Mouse (Mus musculus): ENCODE measurements at regions not wholly inside any gene's neighbourhood (a gene's known extent, or its start where the extent isn't known, plus 50 kb on each side); places are given as distances from the start of the nearest gene placed in this dataset.
A peak's percentile ranks its signal among the peaks of the same experiment; 100 is the strongest.

- Histone ChIP-seq H3K4me3 (peak overlapping the region; percentile 53), H3K9me3 (no peaks in the 10 kb centered on the region), H3K36me3 (replicated peaks) (no peaks in the 10 kb centered on the region), H3K27me3 (replicated peaks; ENCODE audit: low read depth, poor library complexity, severe bottlenecking) (peaks cover 11% of the 10 kb centered on the region), H3K4me1 (no peaks in the 10 kb centered on the region), H3K27ac (replicated peaks) (peak overlapping the region; percentile 75)
- DNase-seq (ENCODE audit: low spot score) = peak; percentile 78
- 24% methylated on average over 19 of the region's 19 CpGs for WGBS
These were observed 295.0 kb upstream of the Prkd1 start for GRCm38 (mm10) chr12:50943741-50944521.

DNA sequence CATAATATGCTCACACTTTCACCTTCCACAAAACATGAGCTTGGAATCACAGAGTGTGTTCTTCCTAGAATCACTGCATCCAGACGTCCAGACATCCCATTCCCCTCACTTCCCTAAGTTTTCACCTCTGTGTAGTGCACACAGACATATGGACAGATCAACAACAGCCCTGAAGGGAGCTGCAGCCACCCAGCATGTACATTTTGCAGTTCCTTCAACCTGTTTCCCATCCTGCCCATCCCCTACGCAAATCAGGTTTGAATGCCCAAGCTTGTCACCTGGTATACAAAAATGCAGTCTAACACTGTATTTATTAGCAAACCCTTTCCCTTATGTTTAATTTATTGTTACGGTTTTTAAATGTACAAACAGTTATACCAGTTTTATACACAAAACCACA, 294.4 kb upstream of the Prkd1 start:
- peaks cover 11% of the 10 kb centered on the region for H3K27me3 ChIP-seq (replicated peaks; ENCODE audit: low read depth, poor library complexity, severe bottlenecking)
- no peak overlapping the region for H3K4me3 ChIP-seq
- DNase-seq (ENCODE audit: low spot score) = no peak
- 52% methylated on average over 3 of the region's 3 CpGs for WGBS
- H3K4me1 ChIP-seq = no peaks in the 10 kb centered on the region
- no peak overlapping the region for H3K27ac ChIP-seq (replicated peaks)
- no peaks in the 10 kb centered on the region for H3K9me3 ChIP-seq
- no peaks in the 10 kb centered on the region for H3K36me3 ChIP-seq (replicated peaks)

DNA sequence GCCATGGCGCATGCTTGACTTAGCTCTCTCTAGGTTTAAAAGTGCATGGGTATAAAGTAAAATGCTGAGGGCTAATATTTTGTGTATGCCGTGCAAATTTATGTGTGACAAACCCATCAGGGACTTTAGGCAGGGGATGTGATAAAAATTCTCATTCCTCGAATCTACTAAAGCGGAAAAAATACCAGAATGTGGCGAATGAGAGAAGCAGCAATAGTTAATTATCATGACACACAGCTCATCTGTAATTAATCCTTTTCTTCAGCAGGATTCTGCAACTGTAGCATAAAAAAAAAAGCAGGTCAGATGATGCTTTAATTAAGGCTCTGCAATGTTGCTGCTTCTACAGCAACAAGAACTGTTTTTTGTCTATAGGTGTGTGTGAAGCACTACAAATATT, 286.6 kb upstream of the Prkd1 start:
- Histone ChIP-seq H3K27ac (replicated peaks) (no peak overlapping the region), H3K4me1 (no peaks in the 10 kb centered on the region), H3K4me3 (no peak overlapping the region), H3K9me3 (no peaks in the 10 kb centered on the region), H3K36me3 (replicated peaks) (no peaks in the 10 kb centered on the region), H3K27me3 (replicated peaks; ENCODE audit: low read depth, poor library complexity, severe bottlenecking) (no peaks in the 10 kb centered on the region)
- DNase-seq (ENCODE audit: low spot score) = no peak
- WGBS = 92% methylated on average over 5 of the region's 5 CpGs

DNA sequence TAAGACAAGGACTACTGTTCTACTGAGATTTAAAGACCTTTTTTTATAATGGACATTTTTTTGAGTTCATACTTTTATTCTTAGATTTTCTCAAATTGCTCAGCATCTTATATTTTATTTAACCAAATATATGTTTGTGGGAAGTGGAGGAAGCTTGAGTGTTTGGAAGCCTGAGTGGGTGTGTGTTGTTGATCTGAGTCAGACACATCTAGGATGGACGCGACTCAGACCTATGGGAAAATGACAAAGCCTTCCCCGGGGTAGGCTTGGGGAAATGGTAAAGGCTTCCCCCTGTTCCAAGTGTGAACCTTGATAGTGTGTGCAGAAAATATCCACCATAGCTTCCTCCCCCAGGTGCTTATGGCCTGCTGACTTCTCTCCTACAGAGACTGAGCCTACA, 283.6 kb upstream of the Prkd1 start:
- DNase-seq (ENCODE audit: low spot score) = no peak
- H3K4me1 ChIP-seq = no peaks in the 10 kb centered on the region
- no peaks in the 10 kb centered on the region for H3K9me3 ChIP-seq
- no peaks in the 10 kb centered on the region for H3K36me3 ChIP-seq (replicated peaks)
- H3K27ac ChIP-seq (replicated peaks) = no peak overlapping the region
- H3K4me3 ChIP-seq = no peak overlapping the region
- 93% methylated on average over 3 of the region's 3 CpGs for WGBS
- H3K27me3 ChIP-seq (replicated peaks; ENCODE audit: low read depth, poor library complexity, severe bottlenecking) = no peaks in the 10 kb centered on the region

DNA sequence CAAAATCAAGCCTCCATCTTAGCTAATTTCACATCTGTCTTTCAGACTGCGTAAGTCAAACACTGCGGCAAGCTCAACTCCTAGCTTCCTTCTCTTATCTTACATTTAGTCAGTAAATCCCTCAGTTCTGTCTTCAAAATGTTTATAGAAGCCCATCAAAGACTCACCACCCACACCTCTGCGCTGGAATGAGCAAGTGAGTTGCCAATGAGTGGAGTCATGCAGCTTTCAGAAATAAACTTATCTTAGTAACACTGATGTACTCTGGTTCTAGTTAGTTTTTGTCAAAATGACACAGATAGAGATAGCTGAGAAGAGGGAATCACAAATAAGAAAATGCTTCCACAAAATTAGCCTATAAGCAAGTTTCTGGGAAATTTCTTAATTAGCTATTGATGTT, 280.7 kb upstream of the Prkd1 start:
- no peak overlapping the region for H3K4me3 ChIP-seq
- H3K27ac ChIP-seq (replicated peaks) = no peak overlapping the region
- no peaks in the 10 kb centered on the region for H3K36me3 ChIP-seq (replicated peaks)
- 92% methylated on average over 3 of the region's 3 CpGs for WGBS
- no peaks in the 10 kb centered on the region for H3K9me3 ChIP-seq
- no peaks in the 10 kb centered on the region for H3K4me1 ChIP-seq
- no peak for DNase-seq (ENCODE audit: low spot score)
- H3K27me3 ChIP-seq (replicated peaks; ENCODE audit: low read depth, poor library complexity, severe bottlenecking) = no peaks in the 10 kb centered on the region

- H3K9me3 ChIP-seq = no peaks in the 10 kb centered on the region
- WGBS = 33% methylated on average over 2 of the region's 2 CpGs
These were observed 277.3 kb upstream of the Prkd1 start for GRCm38 (mm10) chr12:50926234-50926633.

DNA sequence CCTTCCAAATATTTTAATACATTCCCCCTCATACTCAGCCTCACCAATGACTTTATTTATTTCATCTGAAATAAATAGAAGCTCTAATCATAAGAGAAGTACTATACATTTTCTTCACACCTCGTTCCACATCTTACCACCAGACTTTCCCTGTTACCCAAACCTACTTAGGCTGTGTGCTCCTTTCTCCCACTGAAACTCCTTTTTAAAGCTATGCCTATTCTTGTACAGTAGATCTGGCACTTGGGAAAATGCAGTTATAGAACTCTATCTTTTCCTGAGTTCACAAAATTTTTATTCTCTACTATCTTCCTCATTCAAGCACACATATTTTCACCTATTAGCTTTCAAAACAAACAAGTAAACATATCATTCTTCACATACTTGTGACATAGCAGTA, 272.8 kb upstream of the Prkd1 start:
- no peak overlapping the region for H3K27ac ChIP-seq (replicated peaks)
- no peaks in the 10 kb centered on the region for H3K27me3 ChIP-seq (replicated peaks; ENCODE audit: low read depth, poor library complexity, severe bottlenecking)
- DNase-seq (ENCODE audit: low spot score) = no peak
- no peaks in the 10 kb centered on the region for H3K9me3 ChIP-seq
- WGBS = 93% methylated on average over 1 of the region's 1 CpGs
- no peaks in the 10 kb centered on the region for H3K4me1 ChIP-seq
- no peaks in the 10 kb centered on the region for H3K36me3 ChIP-seq (replicated peaks)
- H3K4me3 ChIP-seq = no peak overlapping the region

More at GRCm38 (mm10) chr12:50926234-50926633, 277.3 kb upstream of the Prkd1 start:
- Histone ChIP-seq H3K4me3 (no peak overlapping the region), H3K36me3 (replicated peaks) (no peaks in the 10 kb centered on the region), H3K4me1 (no peaks in the 10 kb centered on the region), H3K27ac (replicated peaks) (no peak overlapping the region), H3K27me3 (replicated peaks; ENCODE audit: low read depth, poor library complexity, severe bottlenecking) (no peaks in the 10 kb centered on the region)
- DNase-seq (ENCODE audit: low spot score) = no peak

DNA sequence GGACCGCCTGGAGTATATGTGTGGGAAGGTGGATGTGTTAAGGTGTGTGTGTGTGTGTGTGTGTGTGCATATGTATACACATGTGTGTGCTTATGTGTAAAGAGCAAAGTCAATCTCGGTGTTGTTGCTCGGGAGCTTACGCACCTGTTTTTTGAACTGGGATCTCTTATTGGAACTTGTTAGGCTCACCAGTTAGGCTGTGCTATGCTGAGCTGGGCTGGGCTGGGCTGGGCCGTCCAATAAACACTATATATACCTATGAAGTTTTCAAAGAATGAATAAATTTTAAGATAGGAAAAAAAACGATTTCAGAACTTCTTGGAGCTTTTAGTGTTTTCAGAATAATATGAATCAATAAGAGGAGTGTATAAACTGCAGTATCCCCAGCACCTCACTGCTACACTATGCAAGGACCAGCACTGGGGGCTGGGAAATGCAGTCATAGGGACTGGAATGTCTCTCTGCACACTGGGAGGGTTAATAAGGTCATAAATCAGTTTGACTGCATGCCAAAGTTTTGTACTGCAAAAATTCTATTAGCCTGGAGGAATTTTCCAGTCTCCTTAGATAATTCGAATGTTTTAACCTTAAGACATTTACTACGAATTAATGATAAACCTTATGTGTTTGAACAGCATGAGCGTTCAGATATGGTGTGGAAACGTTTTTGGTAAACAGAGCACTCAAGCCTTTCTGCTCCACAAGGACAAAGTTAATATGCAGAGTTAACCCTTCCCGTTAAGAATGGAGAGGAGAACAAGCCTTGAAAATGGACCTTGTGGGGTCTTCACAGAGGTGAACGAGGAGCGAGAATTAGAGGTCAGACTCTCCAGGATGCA, 250.9 kb upstream of the Prkd1 start:
- DNase-seq (ENCODE audit: low spot score) = no peak
- Histone ChIP-seq H3K27ac (replicated peaks) (no peak overlapping the region), H3K4me3 (no peak overlapping the region), H3K36me3 (replicated peaks) (no peaks in the 10 kb centered on the region), H3K9me3 (no peaks in the 10 kb centered on the region), H3K27me3 (replicated peaks; ENCODE audit: low read depth, poor library complexity, severe bottlenecking) (no peaks in the 10 kb centered on the region), H3K4me1 (no peaks in the 10 kb centered on the region)
- 87% methylated on average over 13 of the region's 13 CpGs for WGBS

GRCm38 (mm10) chr12:50897606-50898166, 248.8 kb upstream of the Prkd1 start:
- Histone ChIP-seq H3K9me3 (no peaks in the 10 kb centered on the region), H3K27me3 (replicated peaks; ENCODE audit: low read depth, poor library complexity, severe bottlenecking) (no peaks in the 10 kb centered on the region), H3K4me1 (no peaks in the 10 kb centered on the region), H3K4me3 (no peak overlapping the region), H3K27ac (replicated peaks) (no peak overlapping the region), H3K36me3 (replicated peaks) (no peaks in the 10 kb centered on the region)
- no peak for DNase-seq (ENCODE audit: low spot score)
- 76% methylated on average over 3 of the region's 3 CpGs for WGBS

GRCm38 (mm10) chr12:50893604-50894003, 244.7 kb upstream of the Prkd1 start:
- DNase-seq (ENCODE audit: low spot score) = no peak
- WGBS = 60% methylated on average over 5 of the region's 5 CpGs
- Histone ChIP-seq H3K4me1 (no peaks in the 10 kb centered on the region), H3K4me3 (no peak overlapping the region), H3K27ac (replicated peaks) (no peak overlapping the region), H3K27me3 (replicated peaks; ENCODE audit: low read depth, poor library complexity, severe bottlenecking) (no peaks in the 10 kb centered on the region), H3K36me3 (replicated peaks) (no peaks in the 10 kb centered on the region), H3K9me3 (no peaks in the 10 kb centered on the region)

GRCm38 (mm10) chr12:50875796-50876195, 226.9 kb upstream of the Prkd1 start:
- Histone ChIP-seq H3K36me3 (replicated peaks) (no peaks in the 10 kb centered on the region), H3K9me3 (no peaks in the 10 kb centered on the region), H3K4me3 (no peak overlapping the region), H3K27me3 (replicated peaks; ENCODE audit: low read depth, poor library complexity, severe bottlenecking) (no peaks in the 10 kb centered on the region), H3K27ac (replicated peaks) (no peak overlapping the region), H3K4me1 (no peaks in the 10 kb centered on the region)
- DNase-seq (ENCODE audit: low spot score) = no peak

- Histone ChIP-seq H3K9me3 (no peaks in the 10 kb centered on the region), H3K27me3 (replicated peaks; ENCODE audit: low read depth, poor library complexity, severe bottlenecking) (no peaks in the 10 kb centered on the region), H3K4me3 (no peak overlapping the region), H3K4me1 (no peaks in the 10 kb centered on the region), H3K36me3 (replicated peaks) (no peaks in the 10 kb centered on the region), H3K27ac (replicated peaks) (no peak overlapping the region)
- WGBS = 92% methylated on average over 4 of the region's 4 CpGs
- no peak for DNase-seq (ENCODE audit: low spot score)
These were observed 225.1 kb upstream of the Prkd1 start for GRCm38 (mm10) chr12:50874024-50874398.

Data from embryonic facial prominence, embryonic 10.5 days (tissue).